Mouse (Mus musculus) ES-Bruce4 (cell line): ENCODE measurements at regions not wholly inside any gene's neighbourhood (a gene's known extent, or its start where the extent isn't known, plus 50 kb on each side); places are given as distances from the start of the nearest gene placed in this dataset.

Experiments
- EP300 ChIP-seq: IDR thresholded peaks from 2 replicates; pipeline ENCODE4 v1.6.1; 2011; ENCODE audit warnings: low read depth, low read length; ENCODE audit not compliant: insufficient read depth
- POLR2A ChIP-seq: IDR thresholded peaks from one replicate; pipeline ENCODE4 v1.8.1; 2011; ENCODE audit warnings: low read length; ENCODE audit not compliant: insufficient read depth

- TF ChIP-seq POLR2A = no peak
- TF ChIP-seq EP300 = no peak
These were observed 100.0 kb upstream of the Ifngr1 start for GRCm38 (mm10) chr10:19491513-19492380.
